Mouse (Mus musculus) forebrain, embryonic 13.5 days (tissue): Measurements from ENCODE around the gene Col18a1. TPM values are rescaled to one million over a fixed set of nuclear protein-coding genes. Genes with fewer than 3 reads are reported as not detected.

Source experiments
- ATAC-seq: fragments of 200-750 bp; cut with Nextera tagmentation; 2 replicates; pipeline ENCODE4 v1.8.0; 2017
- H3K27ac ChIP-seq: fragments of 300-500 bp; sonication (generic); 2 replicates; pipeline ENCODE4 v1.5.1; 2015; ENCODE audit warnings: inconsistent platforms, mild to moderate bottlenecking, moderate library complexity
- H3K27me3 ChIP-seq: fragments of 300-500 bp; sonication (generic); 2 replicates; pipeline ENCODE4 v1.6.1; 2015; ENCODE audit warnings: mild to moderate bottlenecking, inconsistent platforms
- H3K36me3 ChIP-seq: fragments of 300-500 bp; sonication (generic); 2 replicates; pipeline ENCODE4 v1.6.1; 2015; ENCODE audit warnings: mild to moderate bottlenecking, inconsistent platforms; ENCODE audit not compliant: poor library complexity, severe bottlenecking
- H3K4me1 ChIP-seq: fragments of 300-500 bp; sonication (generic); 2 replicates; pipeline ENCODE4 v1.6.1; 2015; ENCODE audit warnings: inconsistent platforms
- H3K4me2 ChIP-seq: fragments of 300-500 bp; sonication (generic); 2 replicates; pipeline ENCODE4 v1.6.1; 2015; ENCODE audit warnings: inconsistent platforms, mild to moderate bottlenecking, moderate library complexity
- H3K4me3 ChIP-seq: fragments of 300-500 bp; sonication (generic); 2 replicates; pipeline ENCODE4 v1.5.1; 2015; ENCODE audit warnings: mild to moderate bottlenecking, inconsistent platforms
- H3K9ac ChIP-seq: fragments of 300-500 bp; sonication (generic); 2 replicates; pipeline ENCODE4 v1.6.1; 2015; ENCODE audit warnings: mild to moderate bottlenecking, inconsistent platforms
- H3K9me3 ChIP-seq: fragments of 300-500 bp; sonication (generic); replicated peaks from 2 replicates; pipeline ENCODE4 v1.6.1; 2016; ENCODE audit warnings: inconsistent platforms
- WGBS: fragments of 180-500 bp; shearing (Covaris S2); methylation state at CpG from one replicate; pipeline ENCODE4 v1.1.7; 2015; 5-methylcytosine and 5-hydroxymethylcytosine counted together
- polyA plus RNA-seq: library from polyadenylated mRNA; unstranded; fragments of >200 nt; fragmentation: Nextera tagmentation; extraction: Ambion mirVana; gene quantifications from 2 replicates; pipeline ENCODE4 v1.2.1, GENCODE M21; 2015

Gene Col18a1
- polyA plus RNA-seq, 1 experiment from 2014 or later, result 35.5 TPM

DNA sequence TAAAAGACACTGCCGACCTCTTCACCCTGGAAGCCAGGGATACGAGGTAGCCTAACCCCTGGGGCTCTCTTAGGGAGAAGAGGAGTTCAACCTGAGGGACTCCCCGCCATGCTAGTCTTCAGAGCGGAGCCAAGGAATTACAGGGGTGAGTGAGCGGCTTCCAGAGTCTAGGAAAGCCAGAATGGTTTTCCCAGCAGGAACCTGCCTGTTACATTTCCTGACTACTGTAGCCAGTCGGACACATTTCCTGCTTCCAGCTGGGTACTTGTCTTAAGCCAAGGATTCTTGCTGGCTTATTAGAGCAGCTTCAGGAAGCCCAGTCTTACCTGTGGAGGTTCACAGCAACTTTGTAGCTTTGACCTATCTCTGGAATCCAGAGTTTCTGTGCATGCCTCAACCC is 34.8 kb downstream of the Col18a1 start:
- Histone ChIP-seq H3K27me3 (no peaks in the 10 kb centered on the region), H3K4me2 (no peak overlapping the region), H3K9ac (no peak overlapping the region), H3K4me1 (peaks cover 35% of the 10 kb centered on the region), H3K9me3 (no peaks in the 10 kb centered on the region), H3K36me3 (no peaks in the 10 kb centered on the region), H3K27ac (no peak overlapping the region), H3K4me3 (no peak overlapping the region)
- WGBS, result 34% methylated on average over 6 of the region's 6 CpGs
- no peak for ATAC-seq

DNA sequence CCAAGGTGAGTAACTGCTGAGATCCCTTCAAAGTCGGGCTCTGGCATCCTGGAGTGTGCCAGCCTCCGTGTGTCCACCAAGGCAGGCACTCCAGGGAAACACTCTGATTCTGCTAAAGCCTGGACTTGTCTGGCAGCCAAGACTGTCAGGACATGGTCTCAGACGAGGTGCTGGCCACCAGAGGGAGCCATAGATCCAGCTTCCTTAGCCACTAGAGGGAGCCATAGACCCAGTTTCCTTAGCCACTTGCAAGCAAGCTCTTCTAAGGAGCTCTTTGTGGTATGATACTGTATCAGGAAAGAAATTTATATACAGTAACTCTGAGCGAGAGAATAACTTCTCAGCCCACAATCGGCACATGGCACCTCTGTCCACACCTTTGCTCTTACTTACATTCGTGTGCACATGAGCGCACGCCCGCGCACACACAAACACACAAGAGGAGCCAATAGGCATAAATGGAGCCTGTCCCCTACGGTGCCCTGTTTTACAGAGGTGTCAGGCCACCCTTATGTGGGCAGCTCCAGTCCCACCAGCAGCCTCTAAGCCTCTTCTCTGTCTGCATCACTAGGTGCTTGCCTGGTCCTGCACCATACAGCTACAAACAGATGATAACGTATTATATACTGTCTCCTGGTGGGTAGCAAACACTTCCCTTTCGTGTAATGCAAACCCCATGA is 35.6 kb downstream of the Col18a1 start:
- peaks cover 35% of the 10 kb centered on the region for H3K4me1 ChIP-seq
- H3K4me2 ChIP-seq, result no peak overlapping the region
- ATAC-seq, result peak; percentile 75
- H3K9me3 ChIP-seq, result no peaks in the 10 kb centered on the region
- no peaks in the 10 kb centered on the region for H3K36me3 ChIP-seq
- no peak overlapping the region for H3K4me3 ChIP-seq
- 42% methylated on average over 13 of the region's 13 CpGs for WGBS
- H3K27me3 ChIP-seq, result no peaks in the 10 kb centered on the region
- no peak overlapping the region for H3K9ac ChIP-seq
- H3K27ac ChIP-seq, result 0 out of 2 replicates have a peak overlapping the region, but pooled peaks have one; percentile 10

DNA sequence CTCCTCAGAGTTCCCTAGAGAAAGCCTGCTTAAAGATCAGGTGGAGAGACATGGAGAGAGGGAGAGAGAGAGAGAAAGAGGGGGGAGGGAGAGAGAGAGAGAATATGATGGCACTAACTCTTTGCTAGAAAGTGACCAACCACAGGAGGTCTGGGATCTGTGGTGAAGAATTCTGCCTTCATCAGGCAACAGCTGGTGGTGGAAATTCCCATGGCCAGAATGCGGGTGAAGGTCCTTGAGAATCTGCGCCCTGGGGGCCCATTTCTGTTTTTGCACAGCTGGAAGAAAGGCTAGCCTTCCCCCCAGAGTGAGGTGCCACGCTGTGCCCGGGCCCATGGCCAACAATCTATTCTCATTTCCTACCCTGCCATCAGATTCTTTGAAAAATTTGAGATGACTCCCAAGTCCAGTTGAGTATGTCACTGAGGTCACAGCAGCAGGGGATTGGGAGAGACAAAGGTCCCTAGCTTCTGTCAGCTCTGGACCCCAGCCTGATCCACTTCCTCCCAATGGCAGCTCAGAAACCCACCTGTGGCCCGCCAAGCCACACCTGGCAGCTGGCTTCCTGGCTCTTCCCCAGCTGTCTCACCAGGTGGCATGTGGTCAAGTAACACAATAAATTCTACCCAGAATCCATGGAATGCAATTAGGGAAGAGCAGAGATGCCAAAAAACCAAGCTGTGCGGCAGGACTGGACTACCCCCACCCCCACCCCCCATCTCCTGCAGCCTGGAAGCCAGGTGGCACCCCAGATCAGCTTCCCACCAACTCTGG is 36.5 kb downstream of the Col18a1 start:
- Histone ChIP-seq H3K4me1 (peaks cover 35% of the 10 kb centered on the region), H3K27me3 (no peaks in the 10 kb centered on the region), H3K9me3 (no peaks in the 10 kb centered on the region), H3K27ac (no peak overlapping the region), H3K4me3 (no peak overlapping the region), H3K36me3 (no peaks in the 10 kb centered on the region), H3K9ac (no peak overlapping the region), H3K4me2 (no peak overlapping the region)
- 83% methylated on average over 6 of the region's 6 CpGs for WGBS
- ATAC-seq, result no peak

DNA sequence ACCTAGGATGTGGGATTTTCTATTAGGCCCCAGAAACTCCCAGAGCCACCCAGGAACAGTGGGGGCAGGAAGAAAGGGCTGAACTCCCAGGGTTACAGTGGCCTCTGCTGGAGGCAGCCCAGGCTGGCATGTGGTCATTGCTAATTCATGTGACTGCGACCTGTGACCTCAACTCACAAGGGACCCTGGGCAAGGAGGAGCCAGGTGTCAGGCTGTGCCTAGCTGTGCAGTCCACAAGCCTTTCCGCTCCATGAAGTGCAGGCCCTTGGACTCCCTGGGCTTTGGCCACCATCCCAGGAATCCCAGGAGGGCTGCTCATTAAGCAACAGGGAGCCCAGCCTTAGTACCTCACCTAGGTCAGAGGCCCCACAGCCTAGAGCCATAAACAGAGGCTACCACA is 38.4 kb downstream of the Col18a1 start:
- H3K4me1 ChIP-seq, result peaks cover 33% of the 10 kb centered on the region
- H3K4me2 ChIP-seq, result no peak overlapping the region
- H3K36me3 ChIP-seq, result no peaks in the 10 kb centered on the region
- 77% methylated on average over 2 of the region's 2 CpGs for WGBS
- ATAC-seq, result no peak
- no peaks in the 10 kb centered on the region for H3K27me3 ChIP-seq
- H3K4me3 ChIP-seq, result no peak overlapping the region
- no peaks in the 10 kb centered on the region for H3K9me3 ChIP-seq
- no peak overlapping the region for H3K27ac ChIP-seq
- no peak overlapping the region for H3K9ac ChIP-seq

DNA sequence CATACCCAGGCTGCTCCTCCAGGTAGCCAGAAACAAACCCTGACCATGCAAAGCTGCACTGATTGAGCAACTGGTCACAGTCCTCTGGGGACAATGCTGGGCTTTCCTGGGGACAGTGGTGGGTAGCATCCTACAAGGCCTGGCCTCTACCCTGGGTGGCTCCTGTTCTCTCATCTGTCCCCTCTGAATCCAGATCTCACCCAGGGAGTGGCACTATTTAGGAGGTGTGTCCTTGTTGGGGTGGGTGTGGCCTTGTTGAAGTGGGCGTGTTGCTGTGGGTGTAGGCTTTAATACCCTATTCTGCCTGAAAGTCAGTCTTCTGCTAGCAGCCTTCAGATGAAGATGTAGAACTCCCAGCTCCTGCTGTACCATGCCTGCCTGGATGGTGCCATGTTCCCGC is 39.8 kb downstream of the Col18a1 start:
- Histone ChIP-seq H3K4me1 (peaks cover 23% of the 10 kb centered on the region), H3K4me2 (no peak overlapping the region), H3K27me3 (no peaks in the 10 kb centered on the region), H3K4me3 (no peak overlapping the region), H3K9ac (no peak overlapping the region), H3K9me3 (no peaks in the 10 kb centered on the region), H3K27ac (no peak overlapping the region), H3K36me3 (no peaks in the 10 kb centered on the region)
- 94% methylated on average over 2 of the region's 2 CpGs for WGBS
- ATAC-seq, result no peak

DNA sequence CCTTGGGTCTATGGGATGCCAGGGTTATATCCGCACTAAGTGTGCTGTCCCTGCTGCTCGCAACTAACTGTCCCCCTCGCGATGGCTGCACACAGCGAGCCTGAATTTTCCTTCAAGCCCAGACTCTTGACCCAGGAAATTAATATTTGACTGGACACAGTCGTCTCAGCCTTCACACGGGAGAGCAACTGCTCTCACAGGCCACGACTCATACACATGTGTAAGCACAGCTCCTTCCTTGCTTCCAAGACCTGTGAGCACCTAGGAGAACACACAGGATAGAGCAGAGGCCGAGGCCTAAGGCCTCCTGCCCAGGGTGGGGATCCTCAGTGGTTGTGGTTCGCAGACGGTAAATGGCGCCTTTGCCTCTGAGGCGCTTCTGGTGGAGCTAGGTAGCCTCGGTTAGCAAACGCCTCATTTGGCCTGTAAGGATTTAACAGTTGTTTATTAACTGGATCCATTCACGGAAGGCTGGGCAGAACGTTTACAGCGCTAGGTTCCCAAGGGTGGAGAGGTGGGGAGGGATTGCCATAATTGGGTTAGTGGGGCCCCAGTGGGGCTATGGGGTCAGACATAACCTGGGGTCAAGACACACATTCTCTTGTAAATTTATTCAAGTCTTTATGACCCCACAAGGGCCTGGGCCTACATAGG is 41.1 kb downstream of the Col18a1 start:
- no peaks in the 10 kb centered on the region for H3K36me3 ChIP-seq
- no peaks in the 10 kb centered on the region for H3K27me3 ChIP-seq
- ATAC-seq, result no peak
- no peaks in the 10 kb centered on the region for H3K9me3 ChIP-seq
- H3K27ac ChIP-seq, result no peak overlapping the region
- no peak overlapping the region for H3K4me2 ChIP-seq
- no peak overlapping the region for H3K9ac ChIP-seq
- H3K4me1 ChIP-seq, result peaks cover 10% of the 10 kb centered on the region
- WGBS, result 82% methylated on average over 18 of the region's 18 CpGs
- no peak overlapping the region for H3K4me3 ChIP-seq

DNA sequence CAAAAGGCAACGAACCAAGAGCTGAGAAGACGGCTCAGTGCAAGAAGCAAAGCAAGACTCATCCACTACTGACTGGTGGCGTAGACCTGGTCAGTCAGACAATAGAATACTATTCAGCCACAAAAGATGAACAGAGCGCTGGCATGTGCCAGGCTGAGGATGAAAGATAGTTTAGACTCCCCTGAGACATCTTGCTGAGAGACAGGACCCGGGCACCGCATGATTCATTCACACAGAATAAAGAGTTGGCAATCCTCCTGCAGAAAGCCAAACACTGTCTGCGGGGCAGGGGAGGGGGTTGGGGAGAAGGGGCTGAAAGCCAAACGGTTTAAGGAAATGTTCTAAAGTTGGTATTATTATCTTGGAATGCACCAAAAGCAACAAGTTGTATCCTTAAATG is 42.4 kb downstream of the Col18a1 start:
- no peak for ATAC-seq
- H3K4me2 ChIP-seq, result no peak overlapping the region

DNA sequence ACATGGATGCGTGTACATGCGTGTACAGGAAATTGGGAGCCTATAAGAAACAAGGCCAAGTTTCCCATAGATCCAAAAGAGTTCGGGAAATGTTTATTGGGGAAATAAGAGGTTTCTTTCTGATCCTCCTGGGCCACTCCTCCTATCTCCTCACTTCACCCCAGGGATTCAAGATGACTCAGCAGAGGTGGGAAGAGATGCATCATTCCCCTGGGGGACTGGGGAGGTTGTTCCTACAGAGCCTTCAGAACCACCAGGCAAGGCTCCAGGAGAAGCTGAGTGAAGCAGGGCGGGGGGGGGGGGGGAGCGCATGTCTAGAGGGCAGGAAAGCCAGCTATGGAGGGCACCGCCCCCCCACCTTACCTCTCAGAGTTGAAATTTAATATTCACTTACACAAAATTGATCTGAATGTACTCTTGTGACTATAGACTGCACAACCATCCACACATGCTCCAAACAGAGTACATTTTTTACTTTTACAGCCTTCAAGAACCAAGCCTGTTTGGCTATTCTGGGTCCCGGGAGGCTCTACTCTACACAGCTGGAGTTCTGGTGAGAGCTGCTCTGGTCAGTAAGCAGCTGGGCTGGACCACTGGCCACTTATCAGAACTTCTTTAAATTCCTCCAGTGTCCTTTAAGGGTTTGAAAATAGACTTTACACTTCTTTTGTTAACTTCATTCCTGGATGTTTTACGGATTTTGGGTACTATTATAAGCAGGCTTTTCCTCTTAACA is 44.9 kb downstream of the Col18a1 start:
- Histone ChIP-seq H3K9me3 (no peaks in the 10 kb centered on the region), H3K27me3 (no peaks in the 10 kb centered on the region), H3K4me1 (peaks cover 10% of the 10 kb centered on the region), H3K9ac (no peak overlapping the region), H3K4me3 (no peak overlapping the region), H3K36me3 (no peaks in the 10 kb centered on the region), H3K27ac (no peak overlapping the region), H3K4me2 (no peak overlapping the region)
- 95% methylated on average over 7 of the region's 8 CpGs for WGBS
- ATAC-seq, result no peak

More for the DNA sequence above, 42.4 kb downstream of the Col18a1 start:
- H3K4me1 ChIP-seq, result 0 out of 2 replicates have a peak, but pooled peaks cover 3% of the 10 kb centered on the region
- no peaks in the 10 kb centered on the region for H3K36me3 ChIP-seq
- no peak overlapping the region for H3K9ac ChIP-seq
- H3K27ac ChIP-seq, result no peak overlapping the region; the same call in 1 of the 2 replicates
- 51% methylated on average over 8 of the region's 8 CpGs for WGBS
- H3K4me3 ChIP-seq, result no peak overlapping the region
- H3K27me3 ChIP-seq, result no peaks in the 10 kb centered on the region
- H3K9me3 ChIP-seq, result no peaks in the 10 kb centered on the region

DNA sequence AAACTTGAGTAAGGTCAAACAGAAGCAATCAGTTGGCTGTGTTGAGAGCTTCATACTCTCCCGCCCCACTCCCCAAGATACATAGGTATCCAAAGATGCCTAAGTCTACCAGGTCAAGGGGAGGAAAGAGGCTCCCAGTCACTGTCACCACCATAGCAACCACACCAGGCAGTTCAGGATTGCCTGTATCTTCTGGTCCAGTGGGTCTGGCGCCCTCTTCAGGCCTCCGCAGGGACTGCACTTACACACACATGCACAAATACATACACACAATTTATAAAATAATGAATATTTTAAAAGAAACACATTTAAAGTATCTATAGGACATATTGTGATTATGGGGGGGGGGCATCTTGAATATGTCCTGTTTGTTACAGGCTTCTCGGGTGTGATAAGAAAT is 45.8 kb downstream of the Col18a1 start:
- H3K4me1 ChIP-seq, result peaks cover 14% of the 10 kb centered on the region
- no peak overlapping the region for H3K4me2 ChIP-seq
- no peaks in the 10 kb centered on the region for H3K27me3 ChIP-seq
- H3K9ac ChIP-seq, result no peak overlapping the region
- 87% methylated on average over 4 of the region's 4 CpGs for WGBS
- H3K9me3 ChIP-seq, result no peaks in the 10 kb centered on the region
- no peaks in the 10 kb centered on the region for H3K36me3 ChIP-seq
- no peak overlapping the region for H3K4me3 ChIP-seq
- ATAC-seq, result no peak
- H3K27ac ChIP-seq, result no peak overlapping the region

DNA sequence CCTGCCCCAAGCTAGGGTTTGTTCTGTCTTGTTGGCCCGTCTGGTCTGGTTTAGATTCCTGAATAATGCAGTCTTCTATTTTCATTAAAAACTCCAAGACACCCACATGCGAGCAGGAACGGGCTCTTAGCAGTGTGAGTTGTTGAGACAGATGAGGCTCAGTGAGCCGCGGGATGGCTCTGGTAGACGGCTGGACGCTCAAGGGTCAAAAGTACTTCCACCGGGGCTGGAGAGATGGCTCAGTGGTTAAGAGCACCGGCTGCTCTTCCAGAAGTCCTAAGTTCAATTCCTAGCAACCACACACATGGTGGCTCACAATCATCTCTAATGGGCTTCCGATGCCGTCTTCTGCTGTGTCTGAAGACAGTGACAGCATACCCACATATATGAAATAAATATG is 46.9 kb downstream of the Col18a1 start:
- H3K36me3 ChIP-seq, result no peaks in the 10 kb centered on the region
- no peak overlapping the region for H3K4me2 ChIP-seq
- H3K9me3 ChIP-seq, result no peaks in the 10 kb centered on the region
- no peak overlapping the region for H3K4me3 ChIP-seq
- ATAC-seq, result no peak
- no peak overlapping the region for H3K9ac ChIP-seq
- peaks cover 14% of the 10 kb centered on the region for H3K4me1 ChIP-seq
- 96% methylated on average over 11 of the region's 11 CpGs for WGBS
- no peak overlapping the region for H3K27ac ChIP-seq
- no peaks in the 10 kb centered on the region for H3K27me3 ChIP-seq

DNA sequence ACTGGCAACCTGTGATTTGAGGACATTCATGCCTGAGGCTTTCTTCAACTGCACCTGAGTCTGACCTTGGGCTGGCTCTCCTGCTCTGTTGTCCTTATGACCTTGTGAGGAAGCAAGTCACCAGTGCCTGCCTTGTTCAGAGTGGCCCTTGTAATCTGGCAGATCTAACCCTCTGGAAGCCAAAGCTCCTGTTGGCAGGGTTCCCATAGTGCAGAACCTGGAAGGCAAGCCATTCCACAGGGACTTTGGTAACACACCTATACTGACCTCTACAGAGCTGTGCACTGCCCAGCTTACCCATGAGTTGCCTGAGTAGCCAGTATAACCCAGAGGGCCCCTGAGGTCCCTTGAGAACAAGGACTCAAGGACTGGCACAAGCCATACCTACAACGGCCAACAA is 48.0 kb downstream of the Col18a1 start:
- Histone ChIP-seq H3K4me3 (no peak overlapping the region), H3K9me3 (no peaks in the 10 kb centered on the region), H3K27me3 (no peaks in the 10 kb centered on the region), H3K4me1 (peaks cover 11% of the 10 kb centered on the region), H3K36me3 (no peaks in the 10 kb centered on the region), H3K9ac (no peak overlapping the region), H3K27ac (no peak overlapping the region), H3K4me2 (no peak overlapping the region)
- no peak for ATAC-seq
- WGBS, result 92% methylated on average over 1 of the region's 1 CpGs
